32 mouse cellular contexts compared by ENCODE assay signal in genomic region chr10:48425501-48425900, GRCm38 (mm10).
"Had no signal": no experiment of that assay in that cellular context is flagged by ENCODE, and none has a peak within 500 bp of the region (broad histone marks: within the 10 kb centered on the region; RNA-seq: fewer than 3 reads in every experiment).

No protein-coding gene starts in this region.

- ATAC-seq: hindbrain, embryonic 16.5 days; hindbrain, postnatal 0 days; inflammation-experienced regulatory T-cells, adult 6 months; intestine, embryonic 15.5 days; intestine, embryonic 16.5 days; intestine, postnatal 0 days had no signal

- H3K27me3 ChIP-seq: heart, embryonic 12.5 days; heart, embryonic 13.5 days; heart, embryonic 15.5 days; hindbrain, embryonic 12.5 days; hindbrain, embryonic 13.5 days; hindbrain, embryonic 15.5 days; intestine, embryonic 15.5 days; kidney, embryonic 15.5 days had no signal

- H3K4me3 ChIP-seq: heart, adult 2 months; heart, embryonic 10.5 days; heart, embryonic 12.5 days; heart, embryonic 13.5 days; heart, embryonic 15.5 days; hindbrain, embryonic 12.5 days; hindbrain, embryonic 13.5 days; hindbrain, embryonic 15.5 days; intestine, embryonic 15.5 days; kidney, embryonic 15.5 days; layer of hippocampus, adult 2 months; left cerebral cortex, adult 2 months had no signal

- H3K4me2 ChIP-seq: heart, embryonic 11.5 days; heart, embryonic 12.5 days; heart, embryonic 13.5 days; heart, embryonic 15.5 days; hindbrain, embryonic 12.5 days; hindbrain, embryonic 13.5 days; hindbrain, embryonic 15.5 days; intestine, embryonic 15.5 days; kidney, embryonic 15.5 days had no signal

- H3K27ac ChIP-seq: heart, adult 2 months; heart, embryonic 10.5 days; heart, embryonic 13.5 days; heart, embryonic 15.5 days; hindbrain, embryonic 12.5 days; hindbrain, embryonic 13.5 days; hindbrain, embryonic 15.5 days; hindbrain, postnatal 0 days; intestine, embryonic 15.5 days; kidney, embryonic 15.5 days; kidney, postnatal 0 days; layer of hippocampus, adult 2 months; left cerebral cortex, adult 2 months had no signal

- H3K9ac ChIP-seq: heart, embryonic 12.5 days; heart, embryonic 13.5 days; heart, embryonic 15.5 days; hindbrain, embryonic 12.5 days; hindbrain, embryonic 13.5 days; hindbrain, embryonic 15.5 days; intestine, embryonic 15.5 days; kidney, embryonic 15.5 days had no signal

- H3K4me1 ChIP-seq: heart, embryonic 10.5 days; heart, embryonic 12.5 days; heart, embryonic 13.5 days; heart, embryonic 15.5 days; hindbrain, embryonic 12.5 days; hindbrain, embryonic 13.5 days; hindbrain, embryonic 15.5 days; intestine, embryonic 15.5 days; kidney, embryonic 15.5 days had no signal

- H3K36me3 ChIP-seq: heart, embryonic 10.5 days; heart, embryonic 12.5 days; heart, embryonic 13.5 days; heart, embryonic 15.5 days; hindbrain, embryonic 12.5 days; hindbrain, embryonic 13.5 days; hindbrain, embryonic 15.5 days; intestine, embryonic 15.5 days; kidney, embryonic 15.5 days had no signal

- DNase-seq: heart, adult 18-20 months; heart, adult 2 months; heart, postnatal 10 days; heart, postnatal 14 days; heart, postnatal 36 days; heart, postnatal 4 days; kidney, adult 11 months; kidney, adult 18-20 months; kidney, postnatal 10 days; kidney, postnatal 14 days; kidney, postnatal 36 days; kidney, postnatal 4 days; layer of hippocampus, adult 9-11 months; layer of hippocampus, postnatal 36 days had no signal

- H3K9me3 ChIP-seq: heart, embryonic 10.5 days; heart, embryonic 13.5 days; heart, embryonic 15.5 days; hindbrain, embryonic 12.5 days; hindbrain, embryonic 13.5 days; hindbrain, embryonic 15.5 days; intestine, embryonic 15.5 days; kidney, embryonic 15.5 days had no signal
